Mouse (Mus musculus): ENCODE results near the gene Ighmbp2.

DNA sequence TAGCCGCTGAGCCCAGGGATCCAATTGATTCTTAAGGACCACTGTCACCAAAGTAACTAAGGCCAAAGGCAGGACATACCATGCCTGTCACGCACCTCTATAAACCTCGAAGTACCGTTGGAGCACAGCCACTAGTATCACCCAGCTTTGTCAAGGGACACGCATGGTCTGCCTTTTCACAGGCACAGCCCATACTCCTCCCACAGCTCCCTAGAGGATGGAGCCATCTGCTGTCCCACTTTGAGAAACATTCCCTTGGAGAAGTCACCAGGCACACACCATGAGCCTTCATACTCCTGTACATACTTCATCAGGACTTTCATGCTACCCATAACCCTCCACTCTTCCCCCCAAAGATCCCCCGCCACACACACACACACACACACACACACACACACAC, 13.0 kb downstream of the Ighmbp2 start:
- TF ChIP-seq CHD2 (IDR thresholded peaks at IDR 0.05; ENCODE audit: low read depth, low read length) = no peak
- no peak for TF ChIP-seq MAFK (IDR thresholded peaks at IDR 0.05; ENCODE audit: insufficient read depth, low read depth, low read length)
- no peak for TF ChIP-seq ZC3H11A (IDR thresholded peaks at IDR 0.05; ENCODE audit: borderline replicate concordance, low read depth, low read length)
- TF ChIP-seq ZNF384 (IDR thresholded peaks at IDR 0.05; ENCODE audit: low read depth, low read length) = no peak
- no peak for TF ChIP-seq HCFC1 (IDR thresholded peaks at IDR 0.05; ENCODE audit: borderline replicate concordance, insufficient read depth, low read length)

All from ES-E14 (cell line).